Mouse (Mus musculus): ENCODE results near the gene Pld3.

The Pld3 gene

GRCm38 (mm10) chr7:27486770-27487697 is 66.0 kb downstream of the Pld3 start, which contains the start of gene Sertad1:
TSS of gene Sertad1 (plus strand) at chr7:27486910.
- peak; percentile 100 for DNase-seq (ENCODE audit: low spot score)

- DNase-seq (ENCODE audit: low spot score) = no peak
These were observed 66.8 kb downstream of the Pld3 start for GRCm38 (mm10) chr7:27486102-27486769.

DNA sequence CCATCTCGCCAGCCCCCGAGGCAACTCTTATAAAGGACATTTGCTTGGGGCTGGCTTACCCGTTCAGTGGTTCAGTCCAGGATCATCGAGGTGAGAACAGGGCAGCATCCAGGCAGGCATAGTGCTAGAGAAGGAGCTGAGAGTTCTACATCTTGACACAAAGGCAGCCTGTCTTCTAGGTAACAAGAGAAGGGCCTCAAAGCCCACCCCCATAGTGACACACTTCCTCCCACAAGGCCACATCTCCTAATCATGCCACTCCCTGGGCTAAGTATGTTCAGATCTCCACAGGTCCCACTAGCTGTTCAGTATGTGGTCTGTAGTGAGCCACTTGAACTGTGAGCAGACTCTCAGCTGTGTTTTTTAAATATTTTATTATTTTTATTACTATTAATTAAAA is 69.2 kb downstream of the Pld3 start:
- no peak for DNase-seq (ENCODE audit: low spot score)
